Mouse (Mus musculus): ENCODE measurements at regions not wholly inside any gene's neighbourhood (a gene's known extent, or its start where the extent isn't known, plus 50 kb on each side); places are given as distances from the start of the nearest gene placed in this dataset.

GRCm38 (mm10) chr10:67383802-67384567, 98.9 kb upstream of the Nrbf2 start:
- no peaks in the 10 kb centered on the region for H3K27me3 ChIP-seq
- ATAC-seq (replicated peaks; ENCODE audit: insufficient number of reproducible peaks, insufficient read depth, low FRiP score, low read depth) = no peak
- no peaks in the 10 kb centered on the region for H3K9me3 ChIP-seq (replicated peaks)
- no peak overlapping the region for H3K4me3 ChIP-seq
- 81% methylated on average over 16 of the region's 16 CpGs for WGBS
- no peak overlapping the region for H3K4me2 ChIP-seq
- no peak overlapping the region for H3K9ac ChIP-seq
- H3K4me1 ChIP-seq (replicated peaks) = 0 out of 2 replicates have a peak, but pooled peaks cover 3% of the 10 kb centered on the region
- no peak overlapping the region for H3K27ac ChIP-seq
- no peaks in the 10 kb centered on the region for H3K36me3 ChIP-seq

- no peak overlapping the region for H3K4me3 ChIP-seq
- 0 out of 2 replicates have a peak, but pooled peaks cover 3% of the 10 kb centered on the region for H3K4me1 ChIP-seq (replicated peaks)
- no peaks in the 10 kb centered on the region for H3K36me3 ChIP-seq
- H3K27ac ChIP-seq = no peak overlapping the region
- H3K4me2 ChIP-seq = no peak overlapping the region
- 65% methylated on average over 4 of the region's 4 CpGs for WGBS
- no peaks in the 10 kb centered on the region for H3K9me3 ChIP-seq (replicated peaks)
- no peak for ATAC-seq (replicated peaks; ENCODE audit: insufficient number of reproducible peaks, insufficient read depth, low FRiP score, low read depth)
- H3K27me3 ChIP-seq = no peaks in the 10 kb centered on the region
- no peak overlapping the region for H3K9ac ChIP-seq
Measured at GRCm38 (mm10) chr10:67384568-67384958, 99.5 kb upstream of the Nrbf2 start.

- no peak for ATAC-seq (replicated peaks; ENCODE audit: insufficient number of reproducible peaks, insufficient read depth, low FRiP score, low read depth)
- no peaks in the 10 kb centered on the region for H3K9me3 ChIP-seq (replicated peaks)
- H3K36me3 ChIP-seq = no peaks in the 10 kb centered on the region
- 66% methylated on average over 5 of the region's 5 CpGs for WGBS
- no peak overlapping the region for H3K9ac ChIP-seq
- no peaks in the 10 kb centered on the region for H3K27me3 ChIP-seq
- H3K27ac ChIP-seq = no peak overlapping the region
- H3K4me2 ChIP-seq = no peak overlapping the region
- H3K4me1 ChIP-seq (replicated peaks) = 0 out of 2 replicates have a peak, but pooled peaks cover 3% of the 10 kb centered on the region
- no peak overlapping the region for H3K4me3 ChIP-seq
Measured at GRCm38 (mm10) chr10:67385966-67386365, 100.9 kb upstream of the Nrbf2 start.

- Histone ChIP-seq H3K9ac (no peak overlapping the region), H3K4me3 (no peak overlapping the region), H3K4me1 (replicated peaks) (0 out of 2 replicates have a peak, but pooled peaks cover 3% of the 10 kb centered on the region), H3K4me2 (no peak overlapping the region), H3K27ac (no peak overlapping the region), H3K36me3 (no peaks in the 10 kb centered on the region), H3K9me3 (replicated peaks) (no peaks in the 10 kb centered on the region), H3K27me3 (0 out of 2 replicates have a peak, but pooled peaks cover 4% of the 10 kb centered on the region)
- WGBS = 34% methylated on average over 6 of the region's 6 CpGs
- ATAC-seq (replicated peaks; ENCODE audit: insufficient number of reproducible peaks, insufficient read depth, low FRiP score, low read depth) = no peak
Measured at GRCm38 (mm10) chr10:67388755-67389154, 103.7 kb upstream of the Nrbf2 start.

- no peak for ATAC-seq (replicated peaks; ENCODE audit: insufficient number of reproducible peaks, insufficient read depth, low FRiP score, low read depth)
- Histone ChIP-seq H3K27ac (no peak overlapping the region), H3K4me1 (replicated peaks) (no peaks in the 10 kb centered on the region), H3K36me3 (no peaks in the 10 kb centered on the region), H3K4me2 (no peak overlapping the region), H3K9ac (no peak overlapping the region), H3K9me3 (replicated peaks) (no peaks in the 10 kb centered on the region), H3K27me3 (no peaks in the 10 kb centered on the region), H3K4me3 (no peak overlapping the region)
- 65% methylated on average over 5 of the region's 5 CpGs for WGBS
Measured at GRCm38 (mm10) chr10:67400434-67400833, 115.3 kb upstream of the Nrbf2 start.

GRCm38 (mm10) chr10:67401409-67401808, 116.3 kb upstream of the Nrbf2 start:
- H3K27me3 ChIP-seq = no peaks in the 10 kb centered on the region
- H3K4me1 ChIP-seq (replicated peaks) = no peaks in the 10 kb centered on the region
- no peak overlapping the region for H3K9ac ChIP-seq
- no peak overlapping the region for H3K4me2 ChIP-seq
- 46% methylated on average over 6 of the region's 6 CpGs for WGBS
- no peak overlapping the region for H3K27ac ChIP-seq
- H3K4me3 ChIP-seq = no peak overlapping the region
- no peaks in the 10 kb centered on the region for H3K36me3 ChIP-seq
- ATAC-seq (replicated peaks; ENCODE audit: insufficient number of reproducible peaks, insufficient read depth, low FRiP score, low read depth) = no peak
- H3K9me3 ChIP-seq (replicated peaks) = no peaks in the 10 kb centered on the region

GRCm38 (mm10) chr10:67417529-67417928, 117.7 kb upstream of the Egr2 start:
- Histone ChIP-seq H3K9me3 (replicated peaks) (no peaks in the 10 kb centered on the region), H3K36me3 (no peaks in the 10 kb centered on the region), H3K27me3 (no peaks in the 10 kb centered on the region), H3K4me1 (replicated peaks) (no peaks in the 10 kb centered on the region), H3K4me2 (no peak overlapping the region), H3K9ac (no peak overlapping the region), H3K4me3 (no peak overlapping the region), H3K27ac (no peak overlapping the region)
- no peak for ATAC-seq (replicated peaks; ENCODE audit: insufficient number of reproducible peaks, insufficient read depth, low FRiP score, low read depth)
- WGBS = 83% methylated on average over 8 of the region's 8 CpGs

GRCm38 (mm10) chr10:67420761-67421160, 114.5 kb upstream of the Egr2 start:
- Histone ChIP-seq H3K4me2 (no peak overlapping the region), H3K9me3 (replicated peaks) (no peaks in the 10 kb centered on the region), H3K36me3 (no peaks in the 10 kb centered on the region), H3K27ac (no peak overlapping the region), H3K4me3 (no peak overlapping the region), H3K27me3 (no peaks in the 10 kb centered on the region), H3K9ac (no peak overlapping the region), H3K4me1 (replicated peaks) (no peaks in the 10 kb centered on the region)
- ATAC-seq (replicated peaks; ENCODE audit: insufficient number of reproducible peaks, insufficient read depth, low FRiP score, low read depth) = no peak
- WGBS = 72% methylated on average over 5 of the region's 5 CpGs

GRCm38 (mm10) chr10:67425407-67425806, 109.9 kb upstream of the Egr2 start:
- Histone ChIP-seq H3K4me1 (replicated peaks) (no peaks in the 10 kb centered on the region), H3K4me3 (no peak overlapping the region), H3K27me3 (no peaks in the 10 kb centered on the region), H3K27ac (no peak overlapping the region), H3K4me2 (no peak overlapping the region), H3K9me3 (replicated peaks) (no peaks in the 10 kb centered on the region), H3K9ac (no peak overlapping the region), H3K36me3 (no peaks in the 10 kb centered on the region)
- no peak for ATAC-seq (replicated peaks; ENCODE audit: insufficient number of reproducible peaks, insufficient read depth, low FRiP score, low read depth)
- WGBS = 90% methylated on average over 6 of the region's 6 CpGs

GRCm38 (mm10) chr10:67427220-67427619, 108.1 kb upstream of the Egr2 start:
- no peaks in the 10 kb centered on the region for H3K36me3 ChIP-seq
- H3K4me3 ChIP-seq = no peak overlapping the region
- WGBS = 44% methylated on average over 10 of the region's 10 CpGs
- no peak overlapping the region for H3K9ac ChIP-seq
- ATAC-seq (replicated peaks; ENCODE audit: insufficient number of reproducible peaks, insufficient read depth, low FRiP score, low read depth) = no peak
- no peaks in the 10 kb centered on the region for H3K9me3 ChIP-seq (replicated peaks)
- no peak overlapping the region for H3K4me2 ChIP-seq
- H3K27ac ChIP-seq = no peak overlapping the region
- H3K27me3 ChIP-seq = no peaks in the 10 kb centered on the region
- no peaks in the 10 kb centered on the region for H3K4me1 ChIP-seq (replicated peaks)

GRCm38 (mm10) chr10:67430805-67431204, 104.5 kb upstream of the Egr2 start:
- Histone ChIP-seq H3K4me3 (no peak overlapping the region), H3K27me3 (no peaks in the 10 kb centered on the region)
- WGBS = 77% methylated on average over 2 of the region's 2 CpGs

GRCm38 (mm10) chr10:67439042-67439635, 96.1 kb upstream of the Egr2 start:
- 79% methylated on average over 15 of the region's 15 CpGs for WGBS
- no peak overlapping the region for H3K27ac ChIP-seq
- no peak overlapping the region for H3K4me2 ChIP-seq
- no peak overlapping the region for H3K4me3 ChIP-seq
- no peak overlapping the region for H3K9ac ChIP-seq
- H3K4me1 ChIP-seq (replicated peaks) = no peaks in the 10 kb centered on the region
- no peaks in the 10 kb centered on the region for H3K36me3 ChIP-seq
- ATAC-seq (replicated peaks; ENCODE audit: insufficient number of reproducible peaks, insufficient read depth, low FRiP score, low read depth) = no peak
- H3K27me3 ChIP-seq = no peaks in the 10 kb centered on the region
- H3K9me3 ChIP-seq (replicated peaks) = no peaks in the 10 kb centered on the region

More at GRCm38 (mm10) chr10:67430805-67431204, 104.5 kb upstream of the Egr2 start:
- no peaks in the 10 kb centered on the region for H3K9me3 ChIP-seq (replicated peaks)
- H3K9ac ChIP-seq = no peak overlapping the region
- no peak overlapping the region for H3K4me2 ChIP-seq
- no peaks in the 10 kb centered on the region for H3K4me1 ChIP-seq (replicated peaks)
- no peak for ATAC-seq (replicated peaks; ENCODE audit: insufficient number of reproducible peaks, insufficient read depth, low FRiP score, low read depth)
- H3K27ac ChIP-seq = no peak overlapping the region
- H3K36me3 ChIP-seq = no peaks in the 10 kb centered on the region
